Mouse (Mus musculus) cerebellum, adult 2 months (tissue): ENCODE measurements around the gene Irak2.

Experiments used
- CTCF ChIP-seq: fragments of 200-500 bp; IDR thresholded peaks from 2 replicates; pipeline ENCODE4 v1.5.1; 2011; ENCODE audit warnings: low read depth, mild to moderate bottlenecking, control low read depth, low read length, moderate library complexity, borderline replicate concordance; ENCODE audit not compliant: insufficient read depth
- POLR2A ChIP-seq: fragments of 200-500 bp; IDR thresholded peaks from 2 replicates; pipeline ENCODE4 v1.6.1; 2011; ENCODE audit warnings: low read length, control low read depth, borderline replicate concordance; ENCODE audit not compliant: insufficient read depth

GRCm38 (mm10) chr6:113692661-113693133 is 54.4 kb downstream of the Irak2 start:
- no peak for TF ChIP-seq CTCF
- no peak for TF ChIP-seq POLR2A
